Mouse (Mus musculus): ENCODE measurements at regions not wholly inside any gene's neighbourhood (a gene's known extent, or its start where the extent isn't known, plus 50 kb on each side); places are given as distances from the start of the nearest gene placed in this dataset.

- TF ChIP-seq POLR2A (IDR thresholded peaks at IDR 0.05; ENCODE audit: low read depth, low read length) (no peak), CTCF (IDR thresholded peaks at IDR 0.05; ENCODE audit: borderline replicate concordance, insufficient read depth, low read length) (no peak)
Observed at GRCm38 (mm10) chr6:51754239-51754681, 230.6 kb downstream of the Snx10 start.

Data from embryonic fibroblast, embryonic 13.5 days (primary cell).